Mouse (Mus musculus): ENCODE data around the gene Gcsam.

The Gcsam gene

GRCm38 (mm10) chr16:45651497-45651896 is 41.3 kb downstream of the Gcsam start:
- no peak for DNase-seq (ENCODE audit: low spot score)

- DNase-seq (ENCODE audit: low spot score) = no peak
These were observed 43.1 kb downstream of the Gcsam start for GRCm38 (mm10) chr16:45653009-45653933.

GRCm38 (mm10) chr16:45653934-45654332 is 43.8 kb downstream of the Gcsam start, which contains the start of gene BC016579:
TSS of gene BC016579 (minus strand) at chr16:45654068.
- DNase-seq (ENCODE audit: low spot score) = no peak

GRCm38 (mm10) chr16:45654465-45654864 is 44.3 kb downstream of the Gcsam start:
- no peak for DNase-seq (ENCODE audit: low spot score)

- no peak for DNase-seq (ENCODE audit: low spot score)
These were observed 47.5 kb downstream of the Gcsam start for GRCm38 (mm10) chr16:45657574-45658159.

- no peak for DNase-seq (ENCODE audit: low spot score)
These were observed 48.1 kb downstream of the Gcsam start for GRCm38 (mm10) chr16:45658248-45658647.

- no peak for DNase-seq (ENCODE audit: low spot score)
These were observed 49.4 kb downstream of the Gcsam start for GRCm38 (mm10) chr16:45659596-45659995.

GRCm38 (mm10) chr16:45662381-45662780 is 52.2 kb downstream of the Gcsam start:
- no peak for DNase-seq (ENCODE audit: low spot score)

- DNase-seq (ENCODE audit: low spot score) = no peak
These were observed 56.0 kb downstream of the Gcsam start for GRCm38 (mm10) chr16:45666136-45666535.

GRCm38 (mm10) chr16:45668178-45668577 is 58.0 kb downstream of the Gcsam start:
- DNase-seq (ENCODE audit: low spot score) = no peak

GRCm38 (mm10) chr16:45670005-45670404 is 59.8 kb downstream of the Gcsam start:
- DNase-seq (ENCODE audit: low spot score) = no peak
